Mouse (Mus musculus) G1E (cell line): Measurements from ENCODE around the gene Olfr1013. TPM values are rescaled to one million over a fixed set of nuclear protein-coding genes. Genes with fewer than 3 reads are reported as not detected.

Source experiments
- ATAC-seq: 2 replicates; pipeline ENCODE4 v1.8.0; 2016; ENCODE audit warnings: mild to moderate bottlenecking; ENCODE audit not compliant: insufficient number of reproducible peaks, poor library complexity, low FRiP score, severe bottlenecking; ENCODE audit errors: extremely low read depth
- DNase-seq: peaks from one replicate; pipeline ENCODE4 v3.0.0; 2012; ENCODE audit warnings: low spot score
- H3K27me3 ChIP-seq: 2 replicates; pipeline ENCODE4 v1.6.1; 2012; ENCODE audit warnings: mild to moderate bottlenecking, low read length, inconsistent platforms; ENCODE audit not compliant: insufficient read depth
- H3K36me3 ChIP-seq: replicated peaks from 2 replicates; pipeline ENCODE3; 2012; ENCODE audit warnings: mild to moderate bottlenecking, inconsistent platforms
- H3K4me1 ChIP-seq: 2 replicates; pipeline ENCODE4 v1.6.1; 2012; ENCODE audit warnings: low read depth, low read length, inconsistent platforms, mixed read lengths; ENCODE audit not compliant: insufficient read depth
- H3K4me3 ChIP-seq: 2 replicates; pipeline ENCODE4 v1.5.1; 2012; ENCODE audit warnings: low read depth, mild to moderate bottlenecking, inconsistent platforms, low read length, moderate library complexity, mixed read lengths
- H3K9me3 ChIP-seq: replicated peaks from 2 replicates; pipeline ENCODE4 v1.6.1; 2012; ENCODE audit warnings: inconsistent platforms
- CTCF ChIP-seq: IDR thresholded peaks from 2 replicates; pipeline ENCODE4 v1.5.1; 2012; ENCODE audit warnings: low read depth, low read length, inconsistent platforms, mixed read lengths
- GATA1 ChIP-seq: IDR thresholded peaks from 2 replicates; pipeline ENCODE4 v1.6.1; 2012; ENCODE audit warnings: borderline replicate concordance, low read length, inconsistent platforms, mixed read lengths
- GATA2 ChIP-seq: IDR thresholded peaks from 2 replicates; pipeline ENCODE4 v1.6.1; 2012; ENCODE audit warnings: low read depth, low read length, inconsistent platforms, borderline replicate concordance
- POLR2AphosphoS5 ChIP-seq: IDR thresholded peaks from 2 replicates; pipeline ENCODE4 v1.6.1; 2012; ENCODE audit warnings: low read depth, low read length, inconsistent platforms; ENCODE audit not compliant: insufficient replicate concordance
- TAL1 ChIP-seq: conservative IDR thresholded peaks from 2 replicates; pipeline ENCODE4 v1.6.1; 2012; ENCODE audit warnings: low read depth, low read length, inconsistent platforms, mixed read lengths
- polyA plus RNA-seq: library from polyadenylated mRNA; stranded (reverse); fragments of >175 nt; gene quantifications from 2 replicates; pipeline ENCODE4 v1.2.3, GENCODE M21; 2012
- total RNA-seq, 2 experiments: library from RNA; stranded (forward) in 1 of 2; stranded (reverse) in 1 of 2; fragments of 200-1000 nt in 1 of 2; fragments of >200 nt in 1 of 2; fragmentation: Nextera tagmentation in 1 of 2; gene quantifications; 2 replicates each; pipeline ENCODE4 v1.2.3; 2014 to 2017

Gene Olfr1013
- total RNA-seq (2014; fragmentation: Nextera tagmentation) = not detected in 2 replicates
- 0.06 TPM in 1 of 2 replicates, not detected in the other for total RNA-seq (2017)
- not detected in 2 replicates for polyA plus RNA-seq

DNA sequence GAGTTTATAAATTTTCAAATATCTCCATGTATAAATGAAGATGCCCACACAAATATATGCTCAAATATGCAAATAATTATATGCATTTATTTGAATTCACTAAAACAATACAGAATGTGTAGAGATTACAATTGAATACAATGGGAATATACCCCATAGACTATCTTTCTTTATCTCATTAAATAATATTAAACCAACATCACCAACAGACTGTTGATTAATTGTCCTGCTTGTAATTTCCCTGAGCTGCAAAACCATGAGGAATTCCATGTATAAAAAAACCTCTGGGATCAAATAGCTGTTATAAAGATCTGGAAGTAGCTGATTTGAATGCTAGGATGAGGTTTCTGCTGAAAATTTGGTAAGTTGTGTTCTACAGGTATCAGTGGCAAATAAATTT lies at the start of gene Olfr1013:
Olfr1013 (plus strand) TSS at position 301 of the 400 bp plus-strand sequence.
- ATAC-seq (no peak), DNase-seq (no peak)
- Histone ChIP-seq H3K4me3 (no peak within 1 kb of the TSS), H3K4me1 (no peaks in the 10 kb centered on the region), H3K9me3 (0 out of 2 replicates have a peak, but pooled peaks cover 2% of the 10 kb centered on the region), H3K36me3 (no peaks in the 10 kb centered on the region), H3K27me3 (no peaks in the 10 kb centered on the region)
- no peak for TF ChIP-seq GATA1
- no peak for TF ChIP-seq POLR2AphosphoS5
- TF ChIP-seq TAL1 = no peak
- TF ChIP-seq CTCF = no peak
- TF ChIP-seq GATA2 = no peak

- ATAC-seq (no peak), DNase-seq (no peak)
- Histone ChIP-seq H3K9me3 (no peaks in the 10 kb centered on the region), H3K4me1 (no peaks in the 10 kb centered on the region), H3K36me3 (no peaks in the 10 kb centered on the region), H3K27me3 (no peaks in the 10 kb centered on the region), H3K4me3 (no peak overlapping the region)
- TF ChIP-seq GATA2 = no peak
- TF ChIP-seq GATA1 = no peak
- TF ChIP-seq TAL1 = no peak
- TF ChIP-seq CTCF = 0 out of 2 replicates have a peak, but pooled peaks have one; percentile 16
- TF ChIP-seq POLR2AphosphoS5 = no peak
Observed at GRCm38 (mm10) chr2:85725793-85726192, 41.1 kb upstream of the Olfr1013 start.

DNA sequence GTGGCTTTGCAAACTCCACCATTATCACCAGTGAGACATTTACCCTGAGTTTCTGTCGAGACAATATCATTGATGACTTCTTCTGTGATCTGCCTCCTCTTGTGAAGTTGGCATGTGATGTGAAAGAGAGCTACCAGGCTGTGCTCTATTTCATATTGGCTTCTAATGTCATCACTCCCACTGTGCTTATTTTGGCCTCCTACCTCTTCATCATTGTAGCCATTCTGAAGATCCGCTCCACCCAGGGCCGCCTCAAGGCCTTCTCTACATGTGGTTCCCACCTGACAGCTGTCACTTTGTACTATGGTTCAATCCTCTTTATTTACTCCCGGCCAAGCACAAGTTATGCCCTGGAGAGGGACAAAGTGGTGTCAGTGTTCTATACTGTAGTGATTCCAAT lies 13.1 kb upstream of the Olfr1013 start:
- Histone ChIP-seq H3K36me3 (no peaks in the 10 kb centered on the region), H3K9me3 (peaks cover 4% of the 10 kb centered on the region; the same call in 1 of the 2 replicates), H3K4me1 (no peaks in the 10 kb centered on the region), H3K27me3 (no peaks in the 10 kb centered on the region), H3K4me3 (no peak overlapping the region)
- TF ChIP-seq GATA1 (no peak), POLR2AphosphoS5 (no peak), GATA2 (no peak)
- DNase-seq (no peak), ATAC-seq (no peak)

DNA sequence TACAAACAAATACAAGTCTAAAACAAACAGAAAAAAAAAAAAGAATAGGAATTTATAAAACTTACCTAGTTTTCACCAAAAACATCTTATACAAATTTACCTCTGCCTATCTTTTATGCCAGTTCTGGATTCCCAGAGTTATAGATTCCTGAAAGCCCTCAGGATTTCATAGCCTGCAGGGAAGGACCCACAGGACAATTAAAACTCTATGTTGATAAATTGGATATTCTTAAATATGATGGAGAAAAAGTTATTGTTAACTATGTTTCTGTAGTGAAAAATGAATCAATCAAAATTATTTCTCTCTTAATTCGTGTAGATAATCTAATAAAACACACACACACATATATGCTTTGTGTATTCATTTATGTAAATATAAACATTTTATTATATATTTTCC lies 4.2 kb upstream of the Olfr1013 start, which contains the start of gene Olfr1012:
Olfr1012 (minus strand) TSS at position 101 of the 400 bp plus-strand sequence.
- no peak for DNase-seq
- no peak for ATAC-seq
- Histone ChIP-seq H3K27me3 (no peaks in the 10 kb centered on the region), H3K9me3 (peaks cover 5% of the 10 kb centered on the region; the same call in 1 of the 2 replicates), H3K4me3 (no peak within 1 kb of the TSS), H3K36me3 (no peaks in the 10 kb centered on the region), H3K4me1 (no peaks in the 10 kb centered on the region)
- TF ChIP-seq POLR2AphosphoS5 = no peak
- no peak for TF ChIP-seq TAL1
- no peak for TF ChIP-seq GATA2
- no peak for TF ChIP-seq GATA1
- no peak for TF ChIP-seq CTCF

- Histone ChIP-seq H3K9me3 (no peaks in the 10 kb centered on the region), H3K4me3 (no peak within 1 kb of the TSS), H3K36me3 (no peaks in the 10 kb centered on the region), H3K4me1 (no peaks in the 10 kb centered on the region), H3K27me3 (no peaks in the 10 kb centered on the region)
- no peak for TF ChIP-seq CTCF
- no peak for TF ChIP-seq GATA2
- TF ChIP-seq TAL1 = no peak
- TF ChIP-seq POLR2AphosphoS5 = no peak
- no peak for TF ChIP-seq GATA1
- DNase-seq (no peak), ATAC-seq (no peak)
Observed at GRCm38 (mm10) chr2:85772413-85772812, 5.5 kb downstream of the Olfr1013 start, which contains the start of gene Olfr1014. Gene Olfr1014 (plus strand): TSS chr2:85772713.

DNA sequence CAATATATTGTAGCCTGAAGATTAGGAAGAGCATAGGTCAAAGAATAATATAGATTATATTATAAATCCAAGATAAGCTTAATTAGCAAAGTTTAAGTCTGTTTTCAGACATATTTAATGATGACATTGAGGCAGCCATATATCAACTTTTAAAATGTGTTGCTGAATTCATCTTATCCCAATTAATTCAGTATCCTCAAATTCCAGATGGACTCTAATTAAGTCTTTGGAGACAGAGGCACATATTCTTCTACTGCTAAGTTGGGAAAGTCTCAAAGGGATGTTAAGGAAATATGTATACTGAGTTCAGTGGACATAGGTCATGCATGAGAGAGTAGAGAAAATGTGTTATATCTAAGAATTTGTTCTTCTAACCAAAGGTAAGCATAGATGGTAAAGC lies 14.8 kb downstream of the Olfr1013 start, which contains the start of gene Olfr1015:
Olfr1015 (plus strand) TSS at position 301 of the 400 bp plus-strand sequence.
- Histone ChIP-seq H3K4me3 (no peak within 1 kb of the TSS), H3K4me1 (no peaks in the 10 kb centered on the region), H3K27me3 (no peaks in the 10 kb centered on the region), H3K36me3 (no peaks in the 10 kb centered on the region), H3K9me3 (0 out of 2 replicates have a peak, but pooled peaks cover 2% of the 10 kb centered on the region)
- TF ChIP-seq TAL1 = no peak
- no peak for TF ChIP-seq GATA1
- no peak for TF ChIP-seq POLR2AphosphoS5
- no peak for TF ChIP-seq GATA2
- TF ChIP-seq CTCF = no peak
- no peak for DNase-seq
- ATAC-seq = no peak
